Mouse (Mus musculus): ENCODE results near the gene Tpp1. TPM values are rescaled to one million over a fixed set of nuclear protein-coding genes. Genes with fewer than 3 reads are reported as not detected.
"Not testable (repeated sequence)": the region's sequence is repeated elsewhere in the genome, so short reads cannot be mapped to it uniquely, and the experiment has no call there.

The Tpp1 gene
- polyA plus RNA-seq, 1 experiment from 2014 or later = 104 TPM

DNA sequence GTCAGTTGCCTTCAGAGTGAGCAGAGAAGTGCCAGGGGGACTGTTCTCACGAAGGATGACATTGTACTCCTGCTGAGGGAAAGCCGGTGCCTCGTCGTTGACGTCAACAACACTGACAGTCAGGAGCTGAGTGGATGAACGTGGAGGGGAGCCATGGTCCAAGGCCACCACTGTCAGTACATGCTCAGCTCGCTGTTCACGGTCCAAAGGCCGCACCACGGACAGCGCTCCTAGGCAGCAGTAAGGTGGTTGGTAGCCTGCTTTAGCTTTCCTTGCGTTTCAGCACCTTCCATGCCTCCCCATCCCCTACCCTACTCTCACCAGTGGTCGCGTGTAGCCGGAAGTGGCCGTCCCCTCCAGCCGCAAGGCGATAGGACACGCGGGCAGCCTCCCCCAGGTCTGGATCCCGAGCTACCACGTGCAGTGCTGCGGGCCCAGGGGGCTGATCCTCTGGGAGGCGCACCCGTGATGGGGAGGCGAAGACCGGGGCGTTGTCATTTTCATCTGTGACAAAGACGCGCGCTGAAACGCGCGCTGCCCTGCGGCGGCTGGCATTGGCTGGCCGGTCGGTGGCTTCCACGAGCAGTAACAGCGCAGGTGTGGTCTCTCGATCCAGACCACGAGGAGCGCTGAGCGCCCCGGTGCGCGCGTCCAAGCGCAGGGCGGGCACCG lies 9.9 kb upstream of the Tpp1 start:
- H3K4me2 ChIP-seq (ENCODE audit: low read length) = peak overlapping the region; percentile 84
- no peak overlapping the region for H3K27ac ChIP-seq (replicated peaks in 1 of 2; ENCODE audit: control insufficient read depth in 1 of 2, insufficient read depth in 1 of 2, low read depth in 2 of 2, low read length in 2 of 2)
- H3K9me3 ChIP-seq (ENCODE audit: control insufficient read depth, low read length) = no peaks in the 10 kb centered on the region
- 0 out of 2 replicates have a peak, but pooled peaks have one; percentile 27 for ATAC-seq (ENCODE audit: insufficient number of reproducible peaks, insufficient read depth, low FRiP score, low read depth)
- peaks cover 22% of the 10 kb centered on the region for H3K27me3 ChIP-seq (ENCODE audit: control insufficient read depth, insufficient read depth, low read length)
- 21% methylated on average over 51 of the region's 51 CpGs for WGBS
- peaks cover 76% of the 10 kb centered on the region for H3K36me3 ChIP-seq (ENCODE audit: control insufficient read depth, insufficient read depth, low read length)
- peaks cover 0 to 4% of the 10 kb centered on the region in 2 experiments; a peak in 1 of 4 replicates for H3K4me1 ChIP-seq (ENCODE audit: control insufficient read depth in 2 of 2, insufficient read depth in 2 of 2, low read length in 2 of 2)
- no peak overlapping the region for H3K9ac ChIP-seq (ENCODE audit: low read length)
- H3K4me3 ChIP-seq (ENCODE audit: control insufficient read depth in 1 of 2, insufficient read depth in 1 of 2, low read depth in 1 of 2, low read length in 2 of 2) = peak overlapping the region; percentile 24 to 39

DNA sequence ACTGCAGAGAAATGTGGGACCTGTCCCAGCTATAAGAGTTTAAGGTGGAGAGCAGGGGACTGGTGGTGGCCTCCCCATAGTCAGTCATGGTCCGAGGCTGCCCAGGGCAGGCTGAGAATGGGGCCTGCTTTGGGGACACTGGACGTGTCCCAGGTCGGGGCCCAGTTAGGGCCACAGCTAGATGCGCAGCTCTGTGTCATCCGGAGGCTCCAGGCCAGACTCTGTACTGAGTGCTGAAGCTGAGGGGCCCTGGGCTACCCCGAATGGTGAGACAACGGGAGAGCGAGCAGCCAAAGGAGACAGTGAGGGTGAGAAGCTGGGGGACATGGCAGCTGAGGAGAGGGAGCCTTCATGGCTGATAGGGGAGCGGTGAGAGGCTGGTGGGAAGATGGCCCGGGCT lies 1.2 kb upstream of the Tpp1 start:
- no peak for ATAC-seq (ENCODE audit: insufficient number of reproducible peaks, insufficient read depth, low FRiP score, low read depth)
- Histone ChIP-seq H3K4me2 (ENCODE audit: low read length) (no peak overlapping the region), H3K4me3 (ENCODE audit: control insufficient read depth in 1 of 2, insufficient read depth in 1 of 2, low read depth in 1 of 2, low read length in 2 of 2) (no peak overlapping the region), H3K27me3 (ENCODE audit: control insufficient read depth, insufficient read depth, low read length) (no peaks in the 10 kb centered on the region), H3K4me1 (ENCODE audit: control insufficient read depth in 2 of 2, insufficient read depth in 2 of 2, low read length in 2 of 2) (peaks cover 3 to 7% of the 10 kb centered on the region in 2 experiments; a peak in 3 of 4 replicates), H3K9ac (ENCODE audit: low read length) (no peak overlapping the region), H3K36me3 (ENCODE audit: control insufficient read depth, insufficient read depth, low read length) (peaks cover 66% of the 10 kb centered on the region), H3K9me3 (ENCODE audit: control insufficient read depth, low read length) (no peaks in the 10 kb centered on the region), H3K27ac (replicated peaks in 1 of 2; ENCODE audit: control insufficient read depth in 1 of 2, insufficient read depth in 1 of 2, low read depth in 2 of 2, low read length in 2 of 2) (no peak overlapping the region)
- WGBS = 84% methylated on average over 10 of the region's 10 CpGs

DNA sequence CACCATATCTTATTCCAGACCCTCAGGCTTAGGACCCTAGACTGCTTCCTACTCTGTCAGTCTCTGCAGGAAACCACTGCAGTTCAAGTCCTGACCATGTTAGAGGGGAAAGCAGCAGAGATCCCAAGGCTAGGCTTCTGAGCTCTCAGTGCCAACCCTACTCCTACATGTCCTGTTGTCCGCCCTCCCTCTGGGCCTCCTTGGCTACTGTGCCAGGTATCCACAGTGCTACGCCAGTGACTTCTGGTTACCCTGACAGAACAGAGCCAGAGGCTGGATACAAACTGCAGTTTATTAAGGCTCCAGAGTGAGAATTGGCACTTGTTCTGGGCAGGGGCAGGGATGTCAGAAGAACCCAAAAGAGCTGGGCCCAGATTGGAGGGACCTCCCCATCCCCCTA lies 681 bp upstream of the Tpp1 start:
- H3K9me3 ChIP-seq (ENCODE audit: control insufficient read depth, low read length) = no peaks in the 10 kb centered on the region
- no peak overlapping the region for H3K9ac ChIP-seq (ENCODE audit: low read length)
- H3K27ac ChIP-seq (replicated peaks in 1 of 2; ENCODE audit: control insufficient read depth in 1 of 2, insufficient read depth in 1 of 2, low read depth in 2 of 2, low read length in 2 of 2) = no peak overlapping the region
- peaks cover 66% of the 10 kb centered on the region for H3K36me3 ChIP-seq (ENCODE audit: control insufficient read depth, insufficient read depth, low read length)
- peaks cover 3 to 7% of the 10 kb centered on the region in 2 experiments; a peak in 3 of 4 replicates for H3K4me1 ChIP-seq (ENCODE audit: control insufficient read depth in 2 of 2, insufficient read depth in 2 of 2, low read length in 2 of 2)
- no peaks in the 10 kb centered on the region for H3K27me3 ChIP-seq (ENCODE audit: control insufficient read depth, insufficient read depth, low read length)
- ATAC-seq (ENCODE audit: insufficient number of reproducible peaks, insufficient read depth, low FRiP score, low read depth) = no peak
- 84% methylated on average over 2 of the region's 2 CpGs for WGBS
- H3K4me3 ChIP-seq (ENCODE audit: control insufficient read depth in 1 of 2, insufficient read depth in 1 of 2, low read depth in 1 of 2, low read length in 2 of 2) = no peak overlapping the region
- H3K4me2 ChIP-seq (ENCODE audit: low read length) = no peak overlapping the region

- Histone ChIP-seq H3K27ac (replicated peaks in 1 of 2; ENCODE audit: control insufficient read depth in 1 of 2, insufficient read depth in 1 of 2, low read depth in 2 of 2, low read length in 2 of 2) (no peak overlapping the region), H3K9ac (ENCODE audit: low read length) (no peak overlapping the region), H3K9me3 (ENCODE audit: control insufficient read depth, low read length) (no peaks in the 10 kb centered on the region), H3K36me3 (ENCODE audit: control insufficient read depth, insufficient read depth, low read length) (peaks cover 41% of the 10 kb centered on the region), H3K4me1 (ENCODE audit: control insufficient read depth in 2 of 2, insufficient read depth in 2 of 2, low read length in 2 of 2) (peaks cover 3 to 11% of the 10 kb centered on the region in 2 experiments; a peak in 3 of 4 replicates), H3K4me2 (ENCODE audit: low read length) (no peak overlapping the region), H3K4me3 (ENCODE audit: control insufficient read depth in 1 of 2, insufficient read depth in 1 of 2, low read depth in 1 of 2, low read length in 2 of 2) (no peak overlapping the region), H3K27me3 (ENCODE audit: control insufficient read depth, insufficient read depth, low read length) (no peaks in the 10 kb centered on the region)
- no peak for ATAC-seq (ENCODE audit: insufficient number of reproducible peaks, insufficient read depth, low FRiP score, low read depth)
- WGBS = 72% methylated on average over 2 of the region's 2 CpGs
Measured at GRCm38 (mm10) chr7:105747776-105748175, 4.3 kb downstream of the Tpp1 start.

- peaks cover 0 to 10% of the 10 kb centered on the region in 2 experiments; a peak in 2 of 4 replicates for H3K4me1 ChIP-seq (ENCODE audit: control insufficient read depth in 2 of 2, insufficient read depth in 2 of 2, low read length in 2 of 2)
- H3K9ac ChIP-seq (ENCODE audit: low read length) = peak within 1 kb of the TSS; percentile 86
- no peaks in the 10 kb centered on the region for H3K9me3 ChIP-seq (ENCODE audit: control insufficient read depth, low read length)
- H3K4me3 ChIP-seq (ENCODE audit: control insufficient read depth in 1 of 2, insufficient read depth in 1 of 2, low read depth in 1 of 2, low read length in 2 of 2) = peak within 1 kb of the TSS; percentile 73 to 87
- ATAC-seq (ENCODE audit: insufficient number of reproducible peaks, insufficient read depth, low FRiP score, low read depth) = peak; percentile 93
- WGBS = under 1% methylated on average over 67 of the region's 67 CpGs
- peaks cover 69% of the 10 kb centered on the region for H3K36me3 ChIP-seq (ENCODE audit: control insufficient read depth, insufficient read depth, low read length)
- no peaks in the 10 kb centered on the region for H3K27me3 ChIP-seq (ENCODE audit: control insufficient read depth, insufficient read depth, low read length)
- H3K4me2 ChIP-seq (ENCODE audit: low read length) = peak within 1 kb of the TSS; percentile 85
- peak within 1 kb of the TSS; percentile 51 to 77 for H3K27ac ChIP-seq (replicated peaks in 1 of 2; ENCODE audit: control insufficient read depth in 1 of 2, insufficient read depth in 1 of 2, low read depth in 2 of 2, low read length in 2 of 2)
Measured at GRCm38 (mm10) chr7:105743926-105744590, 8.0 kb downstream of the Tpp1 start, which contains the start of gene Taf10. Gene Taf10, minus strand, starts transcription at chr7:105744361.

GRCm38 (mm10) chr7:105743246-105743925 lies 8.6 kb downstream of the Tpp1 start:
- peak overlapping the region; percentile 85 for H3K4me2 ChIP-seq (ENCODE audit: low read length)
- H3K27ac ChIP-seq (replicated peaks in 1 of 2; ENCODE audit: control insufficient read depth in 1 of 2, insufficient read depth in 1 of 2, low read depth in 2 of 2, low read length in 2 of 2) = peak overlapping the region in 1 of 2 experiments; percentile 77; a peak in 3 of 4 replicates
- not testable (repeated sequence) for H3K27me3 ChIP-seq (ENCODE audit: control insufficient read depth, insufficient read depth, low read length); ATAC-seq (ENCODE audit: insufficient number of reproducible peaks, insufficient read depth, low FRiP score, low read depth); H3K9me3 ChIP-seq (ENCODE audit: control insufficient read depth, low read length)
- peaks cover 3 to 15% of the 10 kb centered on the region in 2 experiments for H3K4me1 ChIP-seq (ENCODE audit: control insufficient read depth in 2 of 2, insufficient read depth in 2 of 2, low read length in 2 of 2)
- H3K9ac ChIP-seq (ENCODE audit: low read length) = peak overlapping the region; percentile 86
- peak overlapping the region; percentile 73 to 87 for H3K4me3 ChIP-seq (ENCODE audit: control insufficient read depth in 1 of 2, insufficient read depth in 1 of 2, low read depth in 1 of 2, low read length in 2 of 2)
- peaks cover 63% of the 10 kb centered on the region for H3K36me3 ChIP-seq (ENCODE audit: control insufficient read depth, insufficient read depth, low read length)
- WGBS = 31% methylated on average over 20 of the region's 20 CpGs

GRCm38 (mm10) chr7:105742539-105743215 lies 9.4 kb downstream of the Tpp1 start:
- Histone ChIP-seq H3K4me1 (ENCODE audit: control insufficient read depth in 2 of 2, insufficient read depth in 2 of 2, low read length in 2 of 2) (peaks cover 3 to 22% of the 10 kb centered on the region in 2 experiments), H3K4me3 (ENCODE audit: control insufficient read depth in 1 of 2, insufficient read depth in 1 of 2, low read depth in 1 of 2, low read length in 2 of 2) (peak overlapping the region in 1 of 2 experiments; percentile 87; a peak in 1 of 4 replicates), H3K9ac (ENCODE audit: low read length) (peak overlapping the region; percentile 86; the same call in 1 of the 2 replicates), H3K36me3 (ENCODE audit: control insufficient read depth, insufficient read depth, low read length) (peaks cover 56% of the 10 kb centered on the region), H3K4me2 (ENCODE audit: low read length) (peak overlapping the region; percentile 85; the same call in 1 of the 2 replicates)
- H3K9me3 ChIP-seq (ENCODE audit: control insufficient read depth, low read length); H3K27ac ChIP-seq (replicated peaks in 1 of 2; ENCODE audit: control insufficient read depth in 1 of 2, insufficient read depth in 1 of 2, low read depth in 2 of 2, low read length in 2 of 2); ATAC-seq (ENCODE audit: insufficient number of reproducible peaks, insufficient read depth, low FRiP score, low read depth); H3K27me3 ChIP-seq (ENCODE audit: control insufficient read depth, insufficient read depth, low read length): not testable (repeated sequence)
- WGBS = 78% methylated on average over 7 of the region's 7 CpGs
